Mouse (Mus musculus): ENCODE data around the gene Atp8a2.

DNA sequence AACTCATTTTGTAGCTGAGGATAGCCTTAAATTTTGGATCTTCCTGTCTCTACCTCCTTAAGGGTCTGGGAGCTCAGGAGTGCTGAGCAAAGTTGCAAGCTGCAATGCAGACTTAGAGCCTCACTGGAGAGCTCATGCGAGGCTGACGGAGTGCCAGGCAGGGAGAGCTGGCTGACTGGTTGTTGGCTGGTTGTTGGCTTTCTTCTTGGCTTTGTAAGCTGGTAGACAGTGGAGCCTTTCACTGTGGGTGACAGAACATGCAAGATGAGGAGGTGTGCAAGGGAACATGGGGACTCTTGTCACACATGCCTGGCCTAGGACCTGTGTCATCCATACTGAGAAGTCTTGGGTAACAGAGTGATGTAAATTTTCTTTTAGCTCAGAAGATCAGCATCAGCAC lies 473.8 kb downstream of the Atp8a2 start:
- TF ChIP-seq CTCF (IDR thresholded peaks at IDR 0.05; ENCODE audit: extremely low read depth, insufficient read depth, low read length) (no peak), POLR2A (IDR thresholded peaks at IDR 0.05; ENCODE audit: extremely low read depth, insufficient read depth, low read length) (no peak)
